Mouse (Mus musculus) kidney, adult 2 months (tissue): Measurements from ENCODE around the gene Mtrf1. TPM values are rescaled to one million over a fixed set of nuclear protein-coding genes. Genes with fewer than 3 reads are reported as not detected.
"Not testable (repeated sequence)": the region's sequence is repeated elsewhere in the genome, so short reads cannot be mapped to it uniquely, and the experiment has no call there.

Experiments
- DNase-seq: peaks from one replicate; pipeline ENCODE4 v3.0.0; 2021
- H3K27ac ChIP-seq: fragments of 200-500 bp; 2 replicates; pipeline ENCODE4 v1.5.1; 2012; ENCODE audit warnings: low read depth, low read length, control low read depth, inconsistent platforms; ENCODE audit not compliant: insufficient read depth
- H3K27me3 ChIP-seq: fragments of 200-500 bp; replicated peaks from 2 replicates; pipeline ENCODE4 v1.6.1; 2012; ENCODE audit warnings: mild to moderate bottlenecking, moderate library complexity, low read length, inconsistent platforms; ENCODE audit not compliant: control insufficient read depth, insufficient read depth
- H3K36me3 ChIP-seq: fragments of 200-500 bp; 2 replicates; pipeline ENCODE4 v1.6.1; 2012; ENCODE audit warnings: mild to moderate bottlenecking, moderate library complexity, low read length, inconsistent platforms; ENCODE audit not compliant: control insufficient read depth, insufficient read depth
- H3K4me1 ChIP-seq: fragments of 200-500 bp; 2 replicates; pipeline ENCODE4 v1.6.1; 2011; ENCODE audit warnings: low read length; ENCODE audit not compliant: control insufficient read depth, insufficient read depth
- H3K4me3 ChIP-seq: fragments of 200-500 bp; 2 replicates; pipeline ENCODE4 v1.5.1; 2011; ENCODE audit warnings: mild to moderate bottlenecking, low read depth, low read length, control low read depth; ENCODE audit not compliant: insufficient read depth
- CTCF ChIP-seq: fragments of 200-500 bp; conservative IDR thresholded peaks from 2 replicates; pipeline ENCODE4 v1.5.1; 2011; ENCODE audit warnings: low read depth, mild to moderate bottlenecking, control low read depth, low read length, moderate library complexity, mixed read lengths; ENCODE audit not compliant: insufficient read depth, insufficient read length
- POLR2A ChIP-seq: fragments of 200-500 bp; IDR thresholded peaks from one replicate; pipeline ENCODE4 v1.6.1; 2011; ENCODE audit warnings: low read depth, low read length, control low read depth
- WGBS: fragments of 180-500 bp; shearing (Covaris S2); methylation state at CpG from one replicate; pipeline ENCODE4 v1.1.7; 2018; 5-methylcytosine and 5-hydroxymethylcytosine counted together
- polyA plus RNA-seq: library from polyadenylated mRNA; depleted of rRNA; stranded (reverse); fragments of >200 nt; gene quantifications from 2 replicates; pipeline ENCODE4 v1.2.3, GENCODE M21; 2012

The Mtrf1 gene
- polyA plus RNA-seq, 1 experiment: 4.7 TPM

DNA sequence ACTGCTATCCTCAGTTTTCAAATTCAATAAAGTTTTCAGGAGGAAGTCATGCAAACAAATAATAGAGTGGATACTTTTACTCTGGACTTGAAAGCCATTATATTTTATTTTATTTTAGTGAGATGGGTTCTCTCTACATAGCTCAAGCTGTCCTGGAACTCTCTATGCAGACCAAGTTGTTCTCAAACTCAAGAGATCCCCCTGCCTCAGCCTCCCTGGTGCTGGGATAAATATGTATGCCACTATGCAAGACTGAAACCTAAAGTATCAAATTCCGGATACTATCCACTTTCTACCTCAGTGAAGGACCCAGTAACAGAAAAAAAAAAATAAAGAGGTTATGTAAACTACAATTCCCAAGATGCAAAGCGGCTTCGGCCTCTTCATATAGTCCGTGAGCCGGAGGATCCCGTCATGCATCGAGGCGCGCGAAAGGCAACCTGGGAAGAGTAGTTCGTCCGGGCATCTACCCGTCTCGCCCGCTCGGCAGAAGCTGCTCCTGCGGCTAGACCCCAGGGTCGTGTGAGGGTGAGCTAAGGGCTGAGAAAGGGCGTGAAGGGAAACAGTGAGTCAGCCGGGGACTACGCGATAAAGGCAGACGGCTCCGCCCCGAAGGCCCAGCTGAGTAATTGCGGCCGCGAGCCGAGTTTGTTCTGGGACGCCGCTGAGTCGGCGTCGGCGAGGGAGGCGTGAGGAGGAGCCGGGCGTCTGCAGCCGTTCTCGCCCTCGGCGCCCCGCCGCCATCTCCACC is 28.6 kb downstream of the Mtrf1 start, which contains the start of gene Kbtbd7:
Kbtbd7 (plus strand) TSS at position 533 of the 751 bp plus-strand sequence.
- Histone ChIP-seq H3K4me1 (no peaks in the 10 kb centered on the region), H3K36me3 (no peaks in the 10 kb centered on the region), H3K27me3 (no peaks in the 10 kb centered on the region), H3K4me3 (peak within 1 kb of the TSS; percentile 97), H3K27ac (peak within 1 kb of the TSS; percentile 73; the same call in 1 of the 2 replicates)
- DNase-seq: peak; percentile 97
- no peak for TF ChIP-seq CTCF
- peak; percentile 39 for TF ChIP-seq POLR2A
- WGBS: under 1% methylated on average over 44 of the region's 44 CpGs

DNA sequence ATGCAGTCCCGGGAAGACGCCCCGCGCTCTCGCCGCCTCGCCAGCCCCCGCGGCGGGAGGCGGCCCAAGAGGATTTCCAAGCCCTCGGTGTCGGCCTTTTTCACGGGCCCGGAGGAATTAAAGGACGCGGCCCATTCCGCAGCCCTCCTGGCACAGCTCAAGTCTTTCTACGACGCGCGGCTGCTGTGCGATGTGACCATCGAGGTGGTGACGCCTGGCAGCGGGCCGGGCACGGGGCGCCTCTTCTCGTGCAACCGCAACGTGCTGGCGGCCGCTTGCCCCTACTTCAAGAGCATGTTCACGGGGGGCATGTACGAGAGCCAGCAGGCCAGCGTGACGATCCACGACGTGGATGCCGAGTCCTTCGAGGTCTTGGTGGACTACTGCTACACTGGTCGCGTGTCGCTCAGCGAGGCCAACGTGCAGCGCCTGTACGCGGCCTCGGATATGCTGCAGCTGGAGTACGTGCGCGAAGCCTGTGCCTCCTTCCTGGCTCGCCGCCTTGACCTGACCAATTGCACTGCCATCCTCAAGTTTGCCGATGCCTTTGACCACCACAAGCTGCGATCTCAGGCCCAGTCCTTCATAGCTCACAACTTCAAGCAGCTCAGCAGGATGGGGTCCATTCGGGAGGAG is 29.3 kb downstream of the Mtrf1 start:
- H3K27me3 ChIP-seq, H3K4me1 ChIP-seq, H3K36me3 ChIP-seq: not testable (repeated sequence)
- peak; percentile 7 for DNase-seq
- WGBS: 49% methylated on average over 15 of the region's 59 CpGs
- Histone ChIP-seq H3K4me3 (peak overlapping the region; percentile 97; the same call in 1 of the 2 replicates), H3K27ac (peak overlapping the region; percentile 73; the same call in 1 of the 2 replicates)

DNA sequence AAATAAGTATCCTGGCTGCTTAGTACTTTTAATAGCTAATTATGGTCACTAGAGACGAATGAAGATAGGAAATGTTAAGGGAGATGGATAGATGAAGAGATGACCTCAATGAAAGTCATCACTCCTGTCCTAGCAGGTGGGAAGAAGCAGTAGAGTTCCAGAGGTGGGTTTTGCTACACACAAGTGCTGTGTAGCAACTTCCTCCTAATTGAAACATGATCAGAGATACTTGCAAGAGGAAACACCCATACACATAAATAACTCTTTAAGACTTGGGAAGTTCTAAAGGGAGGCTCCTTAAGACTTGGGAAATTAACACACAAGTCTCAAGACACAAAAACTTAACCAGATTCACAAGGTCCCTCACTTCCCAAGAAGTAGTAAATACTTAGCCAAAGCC is 36.5 kb downstream of the Mtrf1 start:
- H3K27ac ChIP-seq: no peak overlapping the region
- H3K4me3 ChIP-seq: no peak overlapping the region
- H3K36me3 ChIP-seq: no peaks in the 10 kb centered on the region
- TF ChIP-seq CTCF (no peak), POLR2A (no peak)
- no peaks in the 10 kb centered on the region for H3K4me1 ChIP-seq
- 84% methylated on average over 1 of the region's 1 CpGs for WGBS
- no peaks in the 10 kb centered on the region for H3K27me3 ChIP-seq
- no peak for DNase-seq

DNA sequence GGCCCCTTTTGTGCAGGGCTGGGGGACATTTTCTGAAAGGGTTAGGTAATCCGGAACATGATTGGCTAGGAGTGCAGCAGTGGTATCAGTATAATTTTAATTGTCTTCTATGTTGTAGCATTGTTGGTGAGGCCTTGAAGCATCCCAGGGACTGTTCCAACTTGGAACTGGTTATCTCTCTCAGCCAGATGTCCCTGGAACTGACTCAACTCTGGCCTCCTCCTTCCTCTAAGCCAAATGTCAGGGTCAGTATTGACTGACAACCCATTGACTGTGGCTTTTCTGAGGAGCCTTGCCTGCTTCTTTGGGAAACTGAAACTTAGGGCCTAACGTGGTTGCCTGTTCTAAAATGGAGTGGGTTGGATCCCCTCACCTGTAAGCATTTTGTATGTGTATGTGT is 43.1 kb downstream of the Mtrf1 start:
- no peaks in the 10 kb centered on the region for H3K4me1 ChIP-seq
- no peak overlapping the region for H3K27ac ChIP-seq
- H3K27me3 ChIP-seq: no peaks in the 10 kb centered on the region
- TF ChIP-seq CTCF (no peak), POLR2A (no peak)
- no peak for DNase-seq
- no peak overlapping the region for H3K4me3 ChIP-seq
- WGBS: 90% methylated on average over 2 of the region's 2 CpGs
- H3K36me3 ChIP-seq: no peaks in the 10 kb centered on the region

DNA sequence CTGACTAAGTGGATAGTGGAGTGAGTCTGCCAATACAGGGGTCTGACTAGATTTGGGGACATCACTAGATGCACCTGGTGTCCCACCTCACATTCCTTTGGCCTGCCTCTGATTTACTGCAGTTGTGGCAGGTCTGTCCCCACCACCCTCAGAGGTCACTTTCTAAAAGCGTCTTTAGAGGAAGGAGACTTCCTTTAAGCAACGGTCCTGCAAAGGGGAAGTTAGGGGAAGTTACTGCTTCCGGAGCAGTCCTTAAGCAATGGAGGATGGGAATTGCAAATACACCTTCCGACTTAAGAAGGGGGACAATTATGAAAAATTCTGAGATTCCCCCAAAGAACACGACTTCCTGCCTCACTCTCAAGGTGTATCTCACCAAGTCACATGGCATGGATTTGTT is 43.9 kb downstream of the Mtrf1 start:
- Histone ChIP-seq H3K36me3 (no peaks in the 10 kb centered on the region), H3K27me3 (no peaks in the 10 kb centered on the region), H3K27ac (no peak overlapping the region), H3K4me3 (no peak overlapping the region), H3K4me1 (no peaks in the 10 kb centered on the region)
- 59% methylated on average over 5 of the region's 5 CpGs for WGBS
- TF ChIP-seq CTCF (no peak), POLR2A (no peak)
- peak; percentile 4 for DNase-seq

DNA sequence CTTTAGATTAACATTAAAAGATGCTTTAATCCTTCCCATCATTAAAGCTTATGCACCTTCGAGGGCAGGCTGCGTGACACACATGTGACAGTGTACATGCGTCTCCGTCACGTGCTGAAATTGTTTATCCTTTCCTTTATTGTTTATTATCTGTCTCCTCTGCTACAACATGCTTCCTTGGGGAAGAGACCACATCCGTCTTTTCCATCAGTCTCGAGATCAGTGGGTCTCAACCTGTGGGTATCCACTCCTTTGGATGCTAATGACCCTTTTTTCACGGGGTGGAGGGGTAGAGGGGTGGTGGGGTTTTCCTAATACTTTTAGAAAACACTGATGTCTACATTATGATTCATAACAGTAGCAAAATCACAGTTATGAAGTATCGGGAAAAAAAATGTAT is 47.0 kb downstream of the Mtrf1 start:
- Histone ChIP-seq H3K4me3 (no peak overlapping the region), H3K4me1 (no peaks in the 10 kb centered on the region; the same call in 1 of the 2 replicates), H3K27ac (no peak overlapping the region), H3K36me3 (no peaks in the 10 kb centered on the region), H3K27me3 (no peaks in the 10 kb centered on the region)
- TF ChIP-seq POLR2A (no peak), CTCF (no peak)
- DNase-seq: no peak
- 87% methylated on average over 9 of the region's 9 CpGs for WGBS

DNA sequence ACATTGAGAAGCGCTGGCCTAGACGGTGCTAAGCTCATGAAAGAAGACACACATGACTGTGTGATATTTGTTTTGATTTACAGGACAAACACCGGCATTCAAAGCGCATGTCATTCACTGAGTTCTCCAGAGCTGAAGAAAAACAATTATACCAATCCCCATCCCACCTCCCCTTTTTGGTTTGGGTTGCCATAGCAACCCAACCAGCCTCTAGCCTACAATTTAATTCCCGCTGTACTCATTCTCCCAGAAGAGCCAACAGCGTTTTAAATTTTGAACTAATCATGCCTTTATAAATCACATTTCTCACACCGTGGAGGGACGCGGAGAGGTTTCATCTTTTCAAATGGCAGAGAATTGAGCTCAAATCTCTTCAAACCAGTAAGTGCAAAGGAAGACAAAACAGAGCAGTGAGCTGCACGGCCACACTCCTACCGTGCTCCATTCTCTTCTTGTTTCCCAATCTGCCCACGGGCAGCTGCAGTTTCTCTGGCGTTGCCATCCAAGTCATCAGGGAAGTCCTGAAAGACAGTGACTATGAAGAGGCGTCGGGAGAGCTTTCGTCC is 47.6 kb downstream of the Mtrf1 start:
- no peaks in the 10 kb centered on the region for H3K27me3 ChIP-seq
- WGBS: 71% methylated on average over 16 of the region's 16 CpGs
- H3K27ac ChIP-seq: no peak overlapping the region
- no peak for DNase-seq
- no peak overlapping the region for H3K4me3 ChIP-seq
- no peaks in the 10 kb centered on the region; the same call in 1 of the 2 replicates for H3K4me1 ChIP-seq
- no peaks in the 10 kb centered on the region for H3K36me3 ChIP-seq
- TF ChIP-seq POLR2A (no peak), CTCF (no peak)

DNA sequence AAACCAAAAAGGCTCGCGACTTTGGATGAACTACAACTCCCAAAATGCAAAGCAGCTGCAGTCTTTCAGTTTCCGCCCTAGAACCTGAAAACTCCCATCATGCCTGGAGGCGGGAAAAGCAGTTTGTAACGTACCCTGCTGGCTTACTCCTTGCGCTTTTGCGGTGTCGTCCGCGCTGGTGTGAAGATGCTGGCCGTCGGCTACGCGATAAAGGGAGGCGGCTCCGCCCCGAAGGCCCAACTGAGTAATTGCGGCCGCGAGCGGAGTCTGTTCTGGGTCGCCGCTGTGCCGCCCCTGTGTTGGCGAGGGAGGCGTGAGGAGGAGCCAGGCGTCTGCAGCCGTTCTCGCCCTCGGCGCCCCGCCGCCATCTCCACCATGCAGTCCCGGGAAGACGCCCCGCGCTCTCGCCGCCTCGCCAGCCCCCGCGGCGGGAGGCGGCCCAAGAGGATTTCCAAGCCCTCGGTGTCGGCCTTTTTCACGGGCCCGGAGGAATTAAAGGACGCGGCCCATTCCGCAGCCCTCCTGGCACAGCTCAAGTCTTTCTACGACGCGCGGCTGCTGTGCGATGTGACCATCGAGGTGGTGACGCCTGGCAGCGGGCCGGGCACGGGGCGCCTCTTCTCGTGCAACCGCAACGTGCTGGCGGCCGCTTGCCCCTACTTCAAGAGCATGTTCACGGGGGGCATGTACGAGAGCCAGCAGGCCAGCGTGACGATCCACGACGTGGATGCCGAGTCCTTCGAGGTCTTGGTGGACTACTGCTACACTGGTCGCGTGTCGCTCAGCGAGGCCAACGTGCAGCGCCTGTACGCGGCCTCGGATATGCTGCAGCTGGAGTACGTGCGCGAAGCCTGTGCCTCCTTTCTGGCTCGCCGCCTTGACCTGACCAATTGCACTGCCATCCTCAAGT is 54.4 kb downstream of the Mtrf1 start, which contains the start of gene Kbtbd6:
Kbtbd6 (plus strand) TSS at position 155 of the 910 bp plus-strand sequence.
- H3K4me3 ChIP-seq: peak within 1 kb of the TSS; percentile 51
- DNase-seq: peak; percentile 89
- H3K4me1 ChIP-seq, H3K27me3 ChIP-seq, H3K36me3 ChIP-seq, H3K27ac ChIP-seq: not testable (repeated sequence)
- WGBS: 13% methylated on average over 39 of the region's 89 CpGs

DNA sequence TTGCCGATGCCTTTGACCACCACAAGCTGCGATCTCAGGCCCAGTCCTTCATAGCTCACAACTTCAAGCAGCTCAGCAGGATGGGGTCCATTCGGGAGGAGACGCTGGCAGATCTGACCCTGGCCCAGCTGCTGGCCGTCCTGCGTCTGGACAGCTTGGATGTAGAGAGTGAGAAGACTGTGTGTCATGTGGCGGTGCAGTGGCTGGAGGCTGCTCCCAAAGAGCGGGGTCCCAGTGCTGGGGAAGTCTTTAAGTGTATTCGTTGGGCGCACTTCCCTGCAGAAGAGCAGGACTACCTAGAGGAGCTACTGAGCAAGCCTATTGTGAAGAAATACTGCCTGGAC is 55.0 kb downstream of the Mtrf1 start:
- not testable (repeated sequence) for H3K27ac ChIP-seq, H3K36me3 ChIP-seq, H3K27me3 ChIP-seq, DNase-seq, H3K4me3 ChIP-seq, H3K4me1 ChIP-seq
- 96% methylated on average over 7 of the region's 10 CpGs for WGBS
